Mouse (Mus musculus) G1E (cell line): ENCODE measurements around the gene Nars2.

Experiments used
- CTCF ChIP-seq: IDR thresholded peaks from 2 replicates; pipeline ENCODE4 v1.5.1; 2012; ENCODE audit warnings: low read depth, low read length, inconsistent platforms, mixed read lengths
- GATA1 ChIP-seq: IDR thresholded peaks from 2 replicates; pipeline ENCODE4 v1.6.1; 2012; ENCODE audit warnings: borderline replicate concordance, low read length, inconsistent platforms, mixed read lengths
- GATA2 ChIP-seq: IDR thresholded peaks from 2 replicates; pipeline ENCODE4 v1.6.1; 2012; ENCODE audit warnings: low read depth, low read length, inconsistent platforms, borderline replicate concordance
- POLR2AphosphoS5 ChIP-seq: IDR thresholded peaks from 2 replicates; pipeline ENCODE4 v1.6.1; 2012; ENCODE audit warnings: low read depth, low read length, inconsistent platforms; ENCODE audit not compliant: insufficient replicate concordance
- TAL1 ChIP-seq: conservative IDR thresholded peaks from 2 replicates; pipeline ENCODE4 v1.6.1; 2012; ENCODE audit warnings: low read depth, low read length, inconsistent platforms, mixed read lengths

DNA sequence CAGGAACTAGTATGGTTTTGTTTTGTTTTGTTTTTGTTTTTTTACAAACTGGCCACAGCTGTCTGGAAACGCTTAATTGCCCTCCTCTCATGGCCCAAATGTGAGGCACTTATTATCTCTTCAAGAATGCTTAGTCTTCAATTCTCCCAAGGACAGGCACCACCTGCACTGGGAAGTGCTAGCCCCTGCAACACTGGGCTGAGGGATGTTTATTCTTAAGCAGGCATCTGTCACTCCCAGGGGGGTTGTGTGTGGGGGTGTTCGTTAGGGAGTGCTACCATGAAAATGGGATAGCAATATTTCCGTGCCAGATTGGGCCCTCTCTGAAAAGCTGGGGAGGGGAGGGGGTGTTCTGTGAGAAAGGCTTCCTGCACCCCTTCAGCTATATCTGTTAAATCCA lies 15.9 kb downstream of the Nars2 start:
- TF ChIP-seq CTCF (no peak), GATA1 (no peak), POLR2AphosphoS5 (no peak), TAL1 (no peak), GATA2 (no peak)
